Mouse (Mus musculus): ENCODE data around the gene Ing4. TPM values are rescaled to one million over a fixed set of nuclear protein-coding genes. Genes with fewer than 3 reads are reported as not detected.
A peak's percentile ranks its signal among the peaks of the same experiment; 100 is the strongest.
"Not testable (repeated sequence)": the region's sequence is repeated elsewhere in the genome, so short reads cannot be mapped to it uniquely, and the experiment has no call there.

Ing4 gene
- polyA plus RNA-seq, 1 experiment from 2014 or later = 78.2 TPM

DNA sequence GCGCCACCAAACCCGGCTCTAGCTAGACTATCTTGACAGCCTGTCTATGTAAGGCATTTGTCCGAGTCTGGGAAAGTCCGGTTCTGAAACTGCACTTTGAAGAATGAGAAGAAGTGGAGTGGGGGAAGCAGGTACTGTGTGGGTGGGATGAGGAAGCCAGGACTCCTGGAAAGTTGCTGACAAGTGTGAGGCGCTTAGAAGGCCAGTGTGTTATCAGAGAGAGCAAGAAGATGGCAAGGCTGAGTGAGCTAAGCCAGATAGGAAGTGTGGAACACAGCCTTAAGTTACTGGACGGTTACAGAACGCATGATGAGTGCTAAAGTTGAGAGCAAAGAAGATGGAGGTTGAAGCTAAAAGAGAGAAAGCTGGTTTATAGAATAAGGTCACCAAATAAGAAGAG, 2.5 kb downstream of the Ing4 start:
- peaks cover 15% of the 10 kb centered on the region for H3K4me1 ChIP-seq
- H3K4me3 ChIP-seq = no peak overlapping the region
- no peak overlapping the region for H3K27ac ChIP-seq (replicated peaks)
- H3K9me3 ChIP-seq = no peaks in the 10 kb centered on the region
- H3K4me2 ChIP-seq = no peak overlapping the region
- WGBS = 76% methylated on average over 7 of the region's 7 CpGs
- ATAC-seq (ENCODE audit: extremely low read depth, insufficient number of reproducible peaks, low FRiP score, low TSS enrichment) = no peak
- H3K36me3 ChIP-seq = peaks cover 50% of the 10 kb centered on the region
- no peaks in the 10 kb centered on the region for H3K27me3 ChIP-seq (replicated peaks)
- no peak overlapping the region for H3K9ac ChIP-seq

DNA sequence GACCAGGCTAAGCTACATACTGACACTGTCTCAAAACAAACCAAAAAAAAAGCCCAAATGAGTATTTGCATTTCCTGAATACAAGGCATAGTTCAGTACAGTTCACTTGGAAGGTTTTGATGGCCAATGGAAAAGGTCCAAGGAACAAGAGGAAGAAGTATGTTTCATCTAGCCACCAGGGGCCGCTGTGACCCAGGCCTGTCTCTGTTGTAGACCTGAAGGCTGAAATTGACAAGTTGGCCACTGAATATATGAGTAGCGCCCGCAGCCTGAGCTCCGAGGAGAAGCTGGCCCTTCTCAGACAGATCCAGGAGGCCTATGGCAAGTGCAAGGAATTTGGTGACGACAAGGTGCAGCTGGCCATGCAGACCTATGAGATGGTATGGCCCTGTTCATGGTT, 7.1 kb downstream of the Ing4 start:
- ATAC-seq (ENCODE audit: extremely low read depth, insufficient number of reproducible peaks, low FRiP score, low TSS enrichment) = no peak

DNA sequence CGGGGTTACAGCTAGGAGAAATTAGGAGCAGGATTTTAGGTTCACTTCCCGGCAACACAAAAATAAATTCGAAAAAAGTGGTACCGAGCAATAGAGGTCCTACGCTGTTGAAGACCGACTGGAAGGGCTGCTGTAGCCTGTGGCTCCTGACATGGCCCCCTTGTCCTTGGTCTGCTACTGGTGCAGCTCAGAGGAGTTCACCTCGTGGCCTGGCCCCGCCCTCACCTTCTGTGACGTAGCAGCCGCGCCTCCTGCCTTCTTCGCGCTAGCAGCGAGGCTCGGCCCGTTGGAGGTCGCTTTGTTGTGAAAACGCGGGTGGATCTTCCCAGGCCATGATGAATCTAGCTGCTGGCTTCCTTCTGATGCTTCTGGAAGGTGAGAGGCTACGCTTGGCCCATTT, 10.1 kb downstream of the Ing4 start, which contains the start of gene Acrbp:
Gene Acrbp (plus strand): TSS at position 12 of the 400 bp plus-strand sequence.
- no peaks in the 10 kb centered on the region for H3K9me3 ChIP-seq
- peak within 1 kb of the TSS; percentile 16; the same call in 1 of the 2 replicates for H3K9ac ChIP-seq
- H3K36me3 ChIP-seq = peaks cover 97% of the 10 kb centered on the region
- no peak within 1 kb of the TSS for H3K4me2 ChIP-seq
- no peaks in the 10 kb centered on the region for H3K27me3 ChIP-seq (replicated peaks)
- H3K4me1 ChIP-seq = no peaks in the 10 kb centered on the region
- 36% methylated on average over 20 of the region's 20 CpGs for WGBS
- H3K27ac ChIP-seq (replicated peaks) = no peak within 1 kb of the TSS
- H3K4me3 ChIP-seq = no peak within 1 kb of the TSS
- ATAC-seq (ENCODE audit: extremely low read depth, insufficient number of reproducible peaks, low FRiP score, low TSS enrichment) = no peak

More for the DNA sequence above, 7.1 kb downstream of the Ing4 start:
- no peaks in the 10 kb centered on the region for H3K9me3 ChIP-seq
- H3K36me3 ChIP-seq = peaks cover 82% of the 10 kb centered on the region
- no peak overlapping the region for H3K27ac ChIP-seq (replicated peaks)
- H3K4me1 ChIP-seq = no peaks in the 10 kb centered on the region
- no peak overlapping the region for H3K4me3 ChIP-seq
- no peak overlapping the region for H3K4me2 ChIP-seq
- 38% methylated on average over 5 of the region's 5 CpGs for WGBS
- no peaks in the 10 kb centered on the region for H3K27me3 ChIP-seq (replicated peaks)
- H3K9ac ChIP-seq = no peak overlapping the region

DNA sequence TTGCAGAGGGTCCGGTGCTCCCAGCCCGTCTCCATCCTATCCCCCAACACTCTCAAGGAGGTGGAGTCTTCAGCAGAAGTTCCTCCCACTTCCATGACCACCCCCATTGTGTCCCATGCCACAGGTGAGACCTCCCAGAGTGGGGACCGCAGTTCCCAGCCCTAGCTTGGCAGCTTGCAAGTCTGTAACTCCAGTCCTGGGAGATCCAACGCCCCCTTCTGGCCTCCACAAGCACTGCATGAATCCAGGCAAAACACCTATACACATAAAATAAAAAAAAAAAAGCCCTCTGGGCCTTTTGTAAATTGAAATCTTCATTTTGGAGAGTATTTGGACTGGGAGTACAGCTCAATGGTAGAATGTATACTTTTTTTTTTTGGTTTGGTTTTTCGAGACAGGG, 11.7 kb downstream of the Ing4 start:
- H3K9me3 ChIP-seq = no peaks in the 10 kb centered on the region
- H3K4me3 ChIP-seq = no peak overlapping the region
- no peak overlapping the region for H3K9ac ChIP-seq
- H3K36me3 ChIP-seq = peaks cover 86% of the 10 kb centered on the region
- no peaks in the 10 kb centered on the region for H3K27me3 ChIP-seq (replicated peaks)
- H3K4me1 ChIP-seq = no peaks in the 10 kb centered on the region; the same call in 1 of the 2 replicates
- no peak overlapping the region for H3K4me2 ChIP-seq
- no peak for ATAC-seq (ENCODE audit: extremely low read depth, insufficient number of reproducible peaks, low FRiP score, low TSS enrichment)
- no peak overlapping the region for H3K27ac ChIP-seq (replicated peaks)
- WGBS = 49% methylated on average over 5 of the region's 5 CpGs

DNA sequence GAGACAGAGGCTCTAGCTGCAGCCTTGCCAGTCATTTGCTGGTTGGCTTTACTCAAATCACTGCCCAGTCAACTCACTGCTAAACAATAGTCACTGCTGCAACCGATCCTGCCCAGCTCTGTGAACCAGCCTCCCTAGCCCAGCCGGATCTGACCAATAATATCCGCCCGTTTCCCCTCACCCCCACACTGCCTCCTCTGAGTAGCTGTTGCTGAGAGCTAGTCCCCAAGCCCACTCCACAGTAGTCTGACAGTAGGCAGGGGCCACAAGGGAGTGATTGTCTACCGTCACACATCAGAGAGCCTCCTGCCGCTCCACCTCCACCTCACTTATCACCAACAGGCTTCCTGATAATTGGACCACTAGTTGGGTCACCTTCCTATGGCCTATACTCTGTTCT, 21.9 kb downstream of the Ing4 start:
- peaks cover 34% of the 10 kb centered on the region for H3K27me3 ChIP-seq (replicated peaks)
- no peaks in the 10 kb centered on the region for H3K9me3 ChIP-seq
- WGBS = 13% methylated on average over 6 of the region's 6 CpGs
- no peak overlapping the region for H3K27ac ChIP-seq (replicated peaks)
- no peaks in the 10 kb centered on the region for H3K36me3 ChIP-seq
- H3K4me3 ChIP-seq = no peak overlapping the region
- peak overlapping the region; percentile 25; the same call in 1 of the 2 replicates for H3K4me2 ChIP-seq
- no peak for ATAC-seq (ENCODE audit: extremely low read depth, insufficient number of reproducible peaks, low FRiP score, low TSS enrichment)
- peaks cover 14% of the 10 kb centered on the region for H3K4me1 ChIP-seq
- H3K9ac ChIP-seq = 0 out of 2 replicates have a peak overlapping the region, but pooled peaks have one; percentile 47

DNA sequence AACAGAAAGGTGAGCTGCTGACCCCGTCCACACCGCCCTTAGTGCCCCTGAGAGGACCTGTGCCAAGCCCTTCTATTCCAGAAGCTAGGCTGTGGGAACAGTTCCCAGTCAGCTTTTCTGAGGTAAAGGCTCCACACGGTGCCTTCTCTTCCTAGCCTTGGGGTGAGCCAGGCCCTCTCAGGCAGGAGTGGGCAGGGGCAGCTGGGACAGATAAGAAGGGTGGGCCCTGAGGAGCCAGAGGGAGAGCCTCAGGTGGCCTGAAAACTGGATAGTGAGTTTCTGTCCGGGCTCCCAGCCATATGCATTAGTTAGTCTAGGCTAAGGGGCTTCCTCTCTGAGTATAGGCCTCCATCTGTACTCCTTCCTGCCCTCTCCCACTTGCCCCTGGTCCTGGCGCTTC, 23.0 kb downstream of the Ing4 start:
- ATAC-seq (ENCODE audit: extremely low read depth, insufficient number of reproducible peaks, low FRiP score, low TSS enrichment) = no peak
- Histone ChIP-seq H3K9me3 (no peaks in the 10 kb centered on the region), H3K27me3 (replicated peaks) (peaks cover 38% of the 10 kb centered on the region), H3K9ac (no peak overlapping the region), H3K4me1 (peaks cover 14% of the 10 kb centered on the region), H3K4me3 (no peak overlapping the region), H3K4me2 (no peak overlapping the region), H3K36me3 (no peaks in the 10 kb centered on the region), H3K27ac (replicated peaks) (no peak overlapping the region)
- WGBS = 78% methylated on average over 5 of the region's 5 CpGs

DNA sequence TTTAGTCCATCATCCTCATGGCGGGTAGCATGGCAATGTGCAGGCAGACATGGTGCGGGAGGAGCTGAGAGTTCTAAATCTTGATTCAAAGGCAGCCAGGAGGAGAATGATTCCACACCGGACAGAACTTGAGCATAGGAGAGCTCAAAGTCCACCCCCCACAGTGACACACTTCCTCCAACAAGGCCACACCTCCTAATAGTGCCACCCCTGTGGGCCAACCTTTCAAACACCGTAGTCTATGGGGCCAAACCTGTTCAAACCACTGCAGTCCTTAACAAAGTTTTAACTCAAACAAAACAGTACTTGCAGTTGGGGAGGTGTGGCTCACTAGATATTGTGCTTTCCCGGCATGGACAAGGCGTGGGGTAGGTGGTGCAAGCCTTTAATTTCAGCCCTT, 24.3 kb downstream of the Ing4 start:
- H3K9me3 ChIP-seq = no peaks in the 10 kb centered on the region
- H3K27me3 ChIP-seq (replicated peaks) = peaks cover 48% of the 10 kb centered on the region
- H3K27ac ChIP-seq (replicated peaks) = no peak overlapping the region
- no peak overlapping the region for H3K9ac ChIP-seq
- ATAC-seq (ENCODE audit: extremely low read depth, insufficient number of reproducible peaks, low FRiP score, low TSS enrichment) = no peak
- 74% methylated on average over 6 of the region's 6 CpGs for WGBS
- H3K4me2 ChIP-seq = no peak overlapping the region
- no peaks in the 10 kb centered on the region for H3K36me3 ChIP-seq
- no peak overlapping the region for H3K4me3 ChIP-seq
- H3K4me1 ChIP-seq = peaks cover 14% of the 10 kb centered on the region

DNA sequence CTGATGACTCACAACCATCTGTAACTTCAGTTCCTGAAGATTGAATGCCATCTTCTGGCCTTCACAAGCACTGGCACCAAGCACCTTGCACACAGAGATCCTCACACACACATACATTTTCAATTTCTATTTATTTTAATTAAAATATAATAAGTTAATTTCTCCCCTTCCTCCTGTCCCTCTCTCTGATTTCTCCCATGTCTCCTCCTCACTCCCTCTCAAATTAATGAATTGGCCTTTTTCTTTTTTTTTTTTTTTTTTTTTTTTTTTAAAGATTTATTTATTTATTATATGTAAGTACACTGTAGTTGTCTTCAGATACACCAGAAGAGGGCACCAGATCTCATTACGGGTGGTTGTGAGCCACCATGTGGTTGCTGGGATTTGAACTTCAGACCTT, 25.7 kb downstream of the Ing4 start:
- H3K4me1 ChIP-seq = peaks cover 14% of the 10 kb centered on the region
- not testable (repeated sequence) for H3K9me3 ChIP-seq; H3K9ac ChIP-seq; H3K4me2 ChIP-seq; H3K36me3 ChIP-seq; H3K27ac ChIP-seq (replicated peaks); H3K4me3 ChIP-seq; ATAC-seq (ENCODE audit: extremely low read depth, insufficient number of reproducible peaks, low FRiP score, low TSS enrichment)
- H3K27me3 ChIP-seq (replicated peaks) = peaks cover 36% of the 10 kb centered on the region
- WGBS = no CpG with 5 or more reads among the region's 1 CpGs

DNA sequence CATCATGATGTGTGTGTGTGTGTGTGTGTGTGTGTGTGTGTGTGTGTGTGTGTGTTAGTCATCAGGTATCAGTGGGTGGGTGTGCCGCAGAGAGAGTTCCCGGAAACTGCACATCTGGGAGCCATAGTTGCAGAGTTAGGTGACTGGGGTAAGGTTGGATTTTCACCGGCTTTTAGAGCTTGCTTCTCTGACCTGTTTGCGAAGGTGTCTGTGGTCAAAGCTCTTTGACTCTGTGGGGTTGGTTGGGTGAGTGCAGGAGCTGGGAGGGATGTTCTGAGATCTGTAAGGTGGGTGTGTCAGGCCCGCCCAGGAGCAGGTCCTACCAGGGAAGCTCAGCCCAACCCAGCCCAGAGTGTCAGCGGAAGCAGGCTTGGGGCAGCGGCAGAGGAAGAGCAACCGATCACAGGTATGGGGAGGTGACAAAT, 28.0 kb downstream of the Ing4 start, which contains the start of gene Lpar5:
Gene Lpar5 (plus strand): TSS at position 350 of the 425 bp plus-strand sequence.
- Histone ChIP-seq H3K4me3 (no peak within 1 kb of the TSS), H3K4me1 (peaks cover 15% of the 10 kb centered on the region), H3K9me3 (no peaks in the 10 kb centered on the region), H3K4me2 (no peak within 1 kb of the TSS), H3K27ac (replicated peaks) (no peak within 1 kb of the TSS), H3K36me3 (no peaks in the 10 kb centered on the region), H3K9ac (no peak within 1 kb of the TSS), H3K27me3 (replicated peaks) (peaks cover 21% of the 10 kb centered on the region)
- 49% methylated on average over 8 of the region's 8 CpGs for WGBS
- ATAC-seq (ENCODE audit: extremely low read depth, insufficient number of reproducible peaks, low FRiP score, low TSS enrichment) = no peak

DNA sequence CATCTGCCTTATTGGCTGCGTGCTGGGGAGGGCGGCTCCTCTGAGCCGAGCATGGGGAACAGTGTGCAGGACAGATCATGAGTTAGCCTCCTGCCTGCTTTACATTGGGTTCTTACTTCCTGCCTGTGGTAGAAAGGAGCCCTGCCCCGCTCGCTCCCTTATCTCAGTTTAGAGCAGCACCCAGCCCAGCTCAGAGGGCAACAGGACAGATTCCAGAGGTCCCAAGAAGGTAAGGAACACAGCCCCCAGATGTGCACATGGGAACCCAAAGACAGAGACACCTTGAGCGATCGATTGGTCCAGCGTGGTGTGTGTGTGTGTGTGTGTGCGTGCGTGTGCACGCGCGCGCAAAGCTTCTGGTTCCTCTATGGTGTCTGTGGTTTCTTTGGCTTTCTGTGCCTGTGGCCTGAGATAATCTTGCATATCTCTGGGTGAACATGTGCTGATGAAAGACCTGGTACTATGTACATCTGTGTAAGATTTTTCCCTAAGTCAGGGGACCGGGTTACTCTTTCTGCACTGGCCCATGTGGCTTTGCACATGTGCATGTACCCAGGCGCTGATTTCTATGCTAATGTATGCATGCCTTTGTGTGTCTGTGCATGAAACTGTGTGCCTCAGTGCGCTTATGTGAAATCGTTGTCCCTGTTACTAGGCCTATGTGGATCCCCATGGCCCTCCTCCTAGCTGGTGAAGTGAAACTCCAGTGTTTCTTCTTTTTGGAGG, 31.8 kb downstream of the Ing4 start:
- Histone ChIP-seq H3K9me3 (no peaks in the 10 kb centered on the region), H3K36me3 (no peaks in the 10 kb centered on the region), H3K9ac (no peak overlapping the region), H3K4me3 (no peak overlapping the region), H3K27ac (replicated peaks) (peak overlapping the region; percentile 58; the same call in 1 of the 2 replicates), H3K4me2 (no peak overlapping the region), H3K4me1 (peaks cover 15% of the 10 kb centered on the region), H3K27me3 (replicated peaks) (peaks cover 22% of the 10 kb centered on the region)
- WGBS = 68% methylated on average over 18 of the region's 18 CpGs
- ATAC-seq (ENCODE audit: extremely low read depth, insufficient number of reproducible peaks, low FRiP score, low TSS enrichment) = no peak

DNA sequence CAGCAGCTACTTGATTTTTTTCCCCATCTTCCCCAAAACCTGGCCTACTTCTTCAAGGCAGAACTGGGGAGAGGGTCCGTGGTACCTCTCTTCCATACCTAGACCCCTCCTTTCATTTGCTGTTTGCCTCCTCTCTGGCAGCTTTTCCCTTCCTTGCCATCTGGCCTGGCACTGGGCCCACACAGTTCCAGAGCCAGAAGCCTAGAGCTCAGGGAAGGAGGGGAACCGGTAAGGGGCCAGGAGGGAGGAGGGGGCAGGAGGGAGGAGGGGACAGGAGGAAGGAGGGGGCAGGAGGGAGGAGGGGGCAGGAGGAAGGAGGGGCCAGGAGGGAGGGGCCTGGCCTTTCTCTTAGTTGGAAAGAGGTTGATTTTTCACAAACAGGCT, 32.3 kb downstream of the Ing4 start:
- Histone ChIP-seq H3K4me3 (no peak overlapping the region), H3K4me1 (peaks cover 15% of the 10 kb centered on the region), H3K27me3 (replicated peaks) (peaks cover 23% of the 10 kb centered on the region), H3K4me2 (no peak overlapping the region), H3K27ac (replicated peaks) (peak overlapping the region; percentile 58), H3K36me3 (no peaks in the 10 kb centered on the region), H3K9ac (no peak overlapping the region), H3K9me3 (no peaks in the 10 kb centered on the region)
- ATAC-seq (ENCODE audit: extremely low read depth, insufficient number of reproducible peaks, low FRiP score, low TSS enrichment) = no peak
- WGBS = 25% methylated on average over 2 of the region's 2 CpGs

DNA sequence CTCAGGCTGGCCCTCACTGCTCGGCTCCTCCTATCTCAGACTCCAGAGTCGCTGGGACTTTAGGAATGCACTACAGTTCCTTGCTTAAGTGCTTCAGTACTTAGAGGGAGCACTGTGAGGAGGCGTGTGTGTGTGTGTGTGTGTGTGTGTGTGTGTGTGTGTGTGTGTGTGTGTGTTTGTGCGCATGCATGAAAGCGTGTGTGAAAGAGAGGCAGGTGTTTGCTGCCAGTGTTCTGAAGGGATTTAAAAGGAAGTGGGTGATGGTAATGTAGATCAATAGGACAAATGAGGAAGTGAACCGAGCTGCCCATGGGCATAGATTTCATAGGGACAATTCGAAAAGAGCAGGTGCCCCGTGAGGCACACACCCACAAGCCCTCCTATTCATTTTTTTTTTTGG, 34.3 kb downstream of the Ing4 start:
- H3K27me3 ChIP-seq (replicated peaks) = peaks cover 13% of the 10 kb centered on the region; the same call in 1 of the 2 replicates
- H3K9me3 ChIP-seq = no peaks in the 10 kb centered on the region
- H3K4me3 ChIP-seq = no peak overlapping the region
- peaks cover 15% of the 10 kb centered on the region for H3K4me1 ChIP-seq
- H3K27ac ChIP-seq (replicated peaks) = no peak overlapping the region
- no peak overlapping the region for H3K9ac ChIP-seq
- ATAC-seq (ENCODE audit: extremely low read depth, insufficient number of reproducible peaks, low FRiP score, low TSS enrichment) = no peak
- WGBS = 60% methylated on average over 8 of the region's 8 CpGs
- H3K4me2 ChIP-seq = no peak overlapping the region
- no peaks in the 10 kb centered on the region for H3K36me3 ChIP-seq

Data from heart, embryonic 13.5 days (tissue).